Mouse (Mus musculus) kidney, postnatal 10 days (tissue): ENCODE results near the gene Alad.
A peak's percentile ranks its signal among the peaks of the same experiment; 100 is the strongest.

Experiments used
- DNase-seq: peaks from one replicate; pipeline ENCODE4 v3.0.0; 2021; ENCODE audit warnings: mixed read lengths

Alad gene

DNA sequence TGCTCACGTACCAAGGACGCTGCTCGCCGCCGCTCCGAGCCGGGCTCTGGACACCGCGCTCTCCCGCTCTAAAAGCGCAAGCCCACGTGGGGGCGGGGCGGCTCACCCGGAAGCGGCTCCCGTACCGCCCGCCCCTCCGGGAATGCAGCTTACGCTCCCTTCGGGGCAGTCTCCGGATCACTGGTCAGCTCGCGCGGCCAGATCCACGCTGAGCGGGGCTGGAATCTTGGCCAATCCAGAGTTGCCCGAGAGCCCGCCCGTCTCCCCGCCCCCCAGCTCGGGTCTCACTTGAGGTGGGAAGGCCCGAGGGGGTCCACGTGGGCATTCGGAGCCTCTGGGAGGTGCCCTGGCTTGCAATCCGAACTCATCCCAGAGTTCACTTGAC lies at the start of gene Alad:
TSS of gene Alad (minus strand) at position 70 of the 385 bp plus-strand sequence.
- DNase-seq, result peak; percentile 95

DNA sequence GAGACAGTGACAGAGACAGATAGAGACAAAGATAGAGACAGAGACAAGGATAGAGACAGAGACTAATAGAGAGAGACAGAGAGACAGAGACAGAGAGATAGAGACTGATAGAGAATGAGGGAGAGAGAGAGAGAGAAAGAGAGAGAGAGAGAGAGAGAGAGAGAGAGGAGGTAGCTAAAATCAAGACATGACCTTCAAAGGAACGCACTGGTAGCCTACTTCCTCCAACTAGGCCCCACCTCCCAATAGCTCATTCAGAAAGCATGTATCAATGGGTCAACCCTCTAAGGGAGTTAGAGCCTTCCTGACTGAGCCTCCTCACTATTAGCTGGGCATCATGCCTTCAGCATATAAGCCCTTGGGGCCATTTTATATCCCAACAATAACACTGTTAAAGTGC lies 48.6 kb upstream of the Alad start:
- DNase-seq, result no peak

DNA sequence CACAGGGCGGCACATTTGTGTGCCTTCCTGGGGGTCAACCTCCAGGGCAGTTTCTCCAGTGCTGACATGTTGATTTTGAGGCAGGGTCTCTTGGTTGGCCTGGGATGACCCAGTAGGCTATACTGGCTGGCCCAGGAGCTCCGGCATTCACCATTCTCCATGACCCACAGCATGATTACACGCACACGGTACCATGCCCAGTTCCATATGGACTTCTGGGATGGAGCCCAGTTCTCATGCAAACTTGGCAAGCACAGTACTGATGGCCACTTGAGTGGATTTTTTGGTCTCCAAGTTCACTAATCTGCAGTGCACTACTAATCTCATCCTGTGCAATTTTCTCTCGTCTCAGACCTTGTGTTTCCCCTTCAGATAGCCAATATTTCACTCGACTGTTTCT lies 48.0 kb upstream of the Alad start:
- DNase-seq, result no peak

DNA sequence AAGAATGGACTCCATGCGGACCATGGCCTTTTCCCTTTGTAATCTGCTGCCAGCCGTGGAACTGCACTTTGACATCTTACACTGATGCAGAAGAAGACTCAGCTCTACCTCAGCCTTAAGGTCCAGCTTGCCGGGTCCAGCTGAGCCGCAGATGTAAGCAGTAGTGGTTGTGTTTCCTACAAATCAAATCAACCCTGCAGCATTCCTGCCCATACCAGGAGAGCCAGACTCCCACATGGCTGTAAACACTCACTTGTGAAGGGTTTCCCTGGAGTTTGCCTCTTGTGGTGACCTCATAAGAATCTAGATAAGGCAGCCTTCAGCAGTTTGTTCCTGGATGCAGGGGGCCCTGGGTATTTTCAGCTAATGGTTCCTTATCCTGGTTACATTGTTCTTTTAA lies 46.8 kb upstream of the Alad start:
- DNase-seq, result no peak

DNA sequence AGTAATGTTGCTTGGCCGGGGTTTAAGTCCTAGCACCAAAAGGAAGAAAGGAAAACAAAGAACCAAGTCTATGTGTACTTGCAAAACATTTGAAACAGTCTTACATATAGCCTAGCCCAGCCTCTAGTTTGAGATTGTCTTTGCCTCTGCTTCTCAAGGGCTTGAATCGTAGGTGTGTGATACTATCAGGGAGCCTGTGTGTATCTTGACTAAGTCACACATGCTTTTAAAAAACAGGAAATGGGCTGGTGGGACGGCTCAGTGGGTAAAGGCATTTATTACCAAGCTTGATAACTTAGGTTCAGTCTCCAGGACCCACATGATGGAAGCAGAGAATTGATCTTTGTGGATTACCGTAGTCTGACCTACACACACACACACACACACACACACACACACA lies 42.3 kb upstream of the Alad start:
- DNase-seq, result no peak

DNA sequence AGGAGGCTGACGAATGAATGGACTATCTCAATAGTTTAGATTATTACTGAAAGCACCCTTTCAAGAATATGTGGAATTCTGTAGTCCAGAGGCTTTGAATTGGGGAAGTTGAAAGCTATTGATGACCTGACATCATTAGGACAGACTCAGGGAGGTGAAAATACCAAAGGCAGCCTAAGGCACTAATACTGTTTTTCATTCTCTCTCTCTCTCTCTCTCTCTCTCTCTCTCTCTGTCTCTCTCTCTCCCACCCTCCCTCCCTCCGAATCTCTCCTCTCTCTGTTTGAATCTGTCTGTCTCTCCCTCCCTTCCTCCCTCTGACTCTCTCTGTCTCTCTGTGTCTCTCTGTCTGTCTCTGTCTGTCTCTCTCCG lies 41.9 kb upstream of the Alad start:
- no peak for DNase-seq

DNA sequence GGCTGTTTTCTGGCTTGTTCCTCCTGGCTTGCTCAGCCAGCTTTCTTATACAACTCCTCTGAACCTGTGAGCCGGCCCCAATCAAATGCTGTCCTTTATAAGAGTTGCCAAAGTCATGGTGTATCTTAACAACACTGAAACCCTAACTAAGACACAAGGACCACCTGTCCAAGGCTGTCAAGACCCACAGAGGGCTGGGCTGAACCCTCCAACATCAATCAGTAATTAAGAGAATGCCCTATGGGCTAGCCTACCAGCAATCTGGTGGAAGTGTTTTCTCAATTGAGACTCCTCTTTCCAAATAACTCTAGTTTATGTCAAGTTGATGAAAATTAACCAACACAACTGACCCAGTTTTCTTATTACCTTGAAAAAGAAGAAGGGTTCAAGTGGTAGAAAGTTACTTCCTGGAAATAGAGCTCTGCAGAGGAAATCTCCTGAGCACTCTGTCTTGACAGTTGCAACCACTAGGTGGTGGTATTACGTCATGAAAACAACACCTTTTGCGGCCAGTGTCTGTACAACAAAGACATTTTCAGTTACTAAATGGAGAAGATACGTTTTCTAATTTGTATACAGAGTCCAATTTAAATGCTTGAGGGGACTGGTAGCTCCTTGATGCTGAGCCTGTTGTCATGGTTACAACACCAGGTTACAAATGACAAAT lies 41.4 kb upstream of the Alad start:
- DNase-seq, result peak; percentile 88

DNA sequence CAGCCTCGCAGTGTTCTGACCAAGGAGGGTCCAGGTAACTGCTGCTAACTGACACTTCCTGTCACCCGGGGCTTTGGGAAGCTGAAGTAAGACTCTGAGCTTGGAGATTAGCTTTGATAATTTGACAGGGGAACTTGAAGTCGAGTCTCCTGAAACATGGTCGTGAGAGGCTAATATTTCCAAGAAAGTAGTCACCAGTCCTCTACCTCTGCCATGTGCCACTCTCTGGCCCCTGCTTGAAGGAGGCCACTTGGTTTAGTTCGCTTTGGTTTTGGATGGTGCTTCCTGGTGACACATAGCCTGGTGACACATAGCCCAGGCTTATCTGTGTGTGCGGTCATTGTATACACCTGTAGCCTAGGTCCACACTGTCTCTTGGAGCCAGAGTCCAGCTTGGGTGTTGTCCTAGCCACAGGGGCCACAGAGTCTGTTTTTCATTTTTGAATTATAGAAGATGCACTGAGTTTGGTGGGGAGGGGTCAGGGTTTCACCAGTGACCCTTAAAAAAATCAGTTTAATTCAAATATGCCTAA lies 40.1 kb upstream of the Alad start, which contains the start of gene Rgs3:
TSS of gene Rgs3 (plus strand) at position 51 of the 533 bp plus-strand sequence.
- no peak for DNase-seq

DNA sequence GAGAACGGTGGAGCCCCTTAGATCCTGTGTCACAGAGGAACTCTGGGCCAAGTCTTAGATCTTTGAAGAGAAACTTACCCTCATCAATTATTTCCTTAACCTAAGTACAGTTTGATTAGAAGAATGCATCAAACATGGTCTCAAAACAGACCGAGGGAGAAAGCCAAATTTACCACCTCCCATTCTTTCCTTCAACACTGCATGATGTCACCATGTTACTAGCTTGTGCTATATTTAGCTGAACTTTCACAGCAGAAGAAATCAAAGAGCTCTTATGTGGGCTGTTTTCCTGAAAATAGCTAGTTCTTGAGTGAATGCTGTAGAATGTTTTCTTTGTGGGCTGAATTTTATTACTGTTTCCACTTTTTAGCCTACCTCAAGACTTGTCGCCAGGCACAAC lies 37.7 kb upstream of the Alad start:
- DNase-seq, result no peak

DNA sequence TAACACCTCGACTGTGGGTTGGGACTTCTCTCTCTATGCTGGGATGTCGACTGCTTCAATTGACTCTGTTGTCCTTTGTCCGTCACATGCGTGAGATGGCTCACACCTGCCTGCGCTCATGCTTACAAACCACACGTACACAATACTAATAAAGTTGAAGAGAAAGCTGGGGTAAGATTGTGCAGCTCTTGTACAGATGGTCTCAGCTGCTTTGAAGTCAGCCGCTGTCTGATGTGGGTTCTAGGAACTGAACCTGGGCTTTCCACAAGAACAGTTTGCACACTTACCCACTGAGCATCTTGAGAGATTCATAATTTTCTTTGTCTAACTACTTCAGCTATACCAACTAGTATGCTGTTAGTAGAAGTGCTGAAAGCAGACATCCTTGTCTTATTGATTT lies 32.2 kb upstream of the Alad start:
- no peak for DNase-seq

DNA sequence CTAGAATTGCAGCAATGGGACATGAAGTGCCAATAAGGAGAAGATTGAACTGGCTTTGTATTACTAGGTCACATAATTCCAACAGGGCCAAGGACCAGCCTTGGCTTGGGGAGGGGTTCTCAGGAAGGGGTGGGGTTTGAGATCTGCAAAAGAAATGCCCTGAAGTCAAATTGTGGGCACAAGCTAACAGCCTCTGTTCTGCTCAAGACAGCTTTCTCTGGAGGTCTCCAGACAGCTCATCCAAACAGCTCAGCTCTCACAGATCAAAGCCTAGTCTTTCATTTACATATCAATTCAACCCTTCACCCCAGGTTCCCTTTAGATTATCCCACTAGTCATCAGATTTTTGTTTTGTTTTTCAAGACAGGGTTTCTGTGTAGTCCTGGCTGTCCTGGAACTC lies 25.1 kb upstream of the Alad start:
- no peak for DNase-seq

DNA sequence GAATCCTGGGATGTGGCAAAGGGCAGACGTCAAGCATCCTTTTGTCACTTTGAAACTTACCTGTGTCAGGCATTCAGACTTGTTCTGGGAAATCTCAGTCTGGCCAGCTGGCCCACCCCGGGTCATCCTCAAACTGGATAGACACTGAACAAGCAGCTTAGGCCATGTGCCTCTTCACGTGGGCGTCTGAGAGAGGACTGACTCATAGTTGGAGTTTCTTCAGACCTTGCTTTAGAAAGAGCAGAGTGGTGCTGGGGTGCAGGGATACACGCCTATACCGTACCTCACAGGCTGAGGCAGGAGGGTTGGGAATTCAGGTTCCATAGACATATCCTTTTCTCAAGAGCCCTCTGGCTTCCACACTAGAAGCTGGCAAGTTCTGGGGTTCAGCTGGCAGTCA lies 24.1 kb upstream of the Alad start:
- DNase-seq, result no peak

DNA sequence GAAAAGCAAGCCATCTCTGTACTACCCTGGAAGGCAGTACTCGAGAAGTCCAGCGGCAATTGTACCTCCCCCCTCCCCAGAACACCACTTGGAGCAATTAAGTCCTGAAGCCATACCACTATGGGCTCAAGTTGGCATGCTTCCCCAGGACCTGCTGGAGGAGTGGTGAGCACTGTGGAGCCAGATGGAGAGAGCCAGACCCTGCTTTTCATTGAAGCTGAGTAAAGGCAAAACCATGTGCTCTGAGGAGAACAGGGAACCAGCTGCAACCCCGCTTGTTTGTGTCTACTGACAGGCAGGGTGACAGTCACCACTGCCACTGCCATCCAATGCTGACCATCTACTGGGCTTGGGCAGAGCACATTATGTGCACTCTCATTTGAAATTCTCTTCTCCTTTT lies 22.1 kb upstream of the Alad start:
- DNase-seq, result no peak

DNA sequence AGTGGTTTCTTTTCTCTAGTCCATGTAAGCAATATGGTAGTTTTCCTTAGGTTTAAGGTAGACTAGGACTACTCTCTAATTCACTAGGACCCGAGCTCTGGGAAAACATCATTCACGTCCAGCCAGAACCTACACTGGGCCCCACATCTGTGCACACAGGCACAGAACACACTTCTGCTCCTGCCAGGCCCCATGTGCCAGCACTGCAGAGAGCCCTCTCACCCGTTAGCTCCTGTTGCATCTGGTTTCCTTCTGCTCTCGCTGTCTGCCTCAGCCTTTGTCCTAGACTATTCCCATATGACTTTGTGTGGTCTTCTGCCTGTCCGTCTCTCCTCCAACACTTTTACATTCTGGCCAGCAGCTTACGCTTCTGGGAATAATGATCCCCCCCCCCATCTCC lies 14.0 kb upstream of the Alad start:
- DNase-seq, result no peak

DNA sequence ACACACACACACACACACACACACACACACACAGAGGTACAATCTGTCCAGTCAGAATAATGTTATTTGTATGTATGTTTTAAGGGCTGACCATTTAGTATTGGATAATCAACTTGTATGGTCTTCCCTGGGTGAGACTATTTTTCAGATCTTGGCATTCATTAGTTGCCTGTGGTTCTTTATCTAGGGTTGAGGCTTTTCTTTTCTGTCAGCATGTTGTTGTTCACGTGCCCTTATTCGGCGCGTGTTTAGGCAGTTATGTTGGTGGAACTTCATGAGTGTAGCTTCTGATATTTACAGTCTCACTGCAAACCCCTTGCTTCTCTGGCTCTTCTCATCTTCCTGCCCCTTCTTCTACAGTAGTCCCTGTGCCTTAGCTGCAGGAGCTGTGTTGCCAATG lies 7.9 kb upstream of the Alad start:
- no peak for DNase-seq

DNA sequence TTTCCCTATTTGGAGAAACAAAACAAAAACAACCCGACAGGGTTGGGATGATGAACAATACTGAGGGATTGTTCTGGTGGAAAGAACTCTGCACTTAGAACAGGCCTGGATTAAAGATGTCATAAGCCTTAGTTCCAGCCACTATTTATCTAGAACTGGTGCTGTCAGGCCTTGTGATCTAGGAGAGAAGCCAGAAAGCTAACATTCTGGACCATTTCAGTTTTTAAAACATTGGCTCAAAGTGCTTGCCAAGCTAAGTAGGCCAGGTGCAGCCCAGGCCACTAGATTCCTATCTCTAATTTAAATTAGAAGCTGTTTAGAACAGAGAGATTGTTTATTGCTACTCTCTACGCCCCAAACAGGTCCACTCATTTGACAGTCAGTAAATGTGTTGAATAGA lies 6.5 kb upstream of the Alad start:
- DNase-seq, result no peak

DNA sequence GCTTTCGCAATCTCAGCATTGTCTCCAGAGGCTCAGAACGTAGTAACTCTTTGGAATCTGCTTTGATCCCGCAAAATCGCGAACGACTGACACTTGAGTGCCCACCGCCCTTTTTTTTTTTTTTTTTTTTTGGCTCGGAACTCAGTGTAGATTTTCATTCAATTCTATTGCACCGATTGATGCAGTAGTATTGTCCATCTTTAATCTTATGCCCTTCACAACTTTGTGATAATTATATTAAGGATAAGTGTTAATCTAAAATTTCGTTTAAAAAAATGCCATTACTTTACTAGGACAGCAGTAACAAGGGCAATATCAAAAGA lies 5.7 kb upstream of the Alad start:
- no peak for DNase-seq

DNA sequence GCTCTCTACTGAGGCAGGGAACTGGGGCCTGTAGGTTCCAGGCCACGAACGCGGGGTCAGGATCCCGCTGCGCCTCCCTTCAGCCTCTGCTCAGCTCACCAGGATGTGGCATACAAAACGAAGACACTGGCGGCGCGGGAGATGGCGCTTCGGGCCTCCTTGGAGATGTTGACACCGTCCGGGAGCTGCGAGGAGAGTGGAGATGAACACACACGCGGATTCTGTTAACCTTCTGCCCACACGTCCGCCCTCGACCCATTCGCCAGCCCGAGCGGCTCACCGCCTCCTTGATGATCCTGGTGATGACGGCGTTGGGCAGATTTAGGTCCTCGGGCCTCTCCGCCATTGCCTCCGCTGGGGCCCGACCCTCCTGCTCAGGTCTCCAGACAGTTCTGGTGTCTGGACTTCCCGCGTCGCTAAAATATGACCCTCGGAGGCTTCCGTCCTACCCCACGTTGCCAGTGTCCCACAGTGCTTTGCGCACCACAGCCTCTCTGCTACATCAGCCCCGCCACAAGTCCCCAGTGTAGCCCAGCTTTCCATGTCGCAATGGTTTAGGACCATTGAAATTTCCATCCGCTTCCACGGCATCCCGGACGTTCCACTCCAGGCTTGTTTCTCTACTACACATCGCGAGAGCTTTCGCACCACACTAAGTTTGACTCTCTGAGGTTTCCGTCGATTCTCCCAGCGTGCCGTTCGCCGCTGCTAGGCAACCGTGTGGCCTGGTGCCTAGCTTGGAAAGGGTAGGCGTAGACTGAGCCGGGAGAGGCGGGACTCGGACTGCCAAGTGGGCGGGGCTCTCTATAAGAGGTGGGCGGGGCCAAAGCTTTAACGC lies 5.2 kb upstream of the Alad start, which contains the start of the genes Pole3 and 4933430I17Rik:
TSS of gene Pole3 (minus strand) at position 418 of the 838 bp plus-strand sequence.
TSS of gene 4933430I17Rik (plus strand) at position 719 of the 838 bp plus-strand sequence.
- DNase-seq, result peak; percentile 98

DNA sequence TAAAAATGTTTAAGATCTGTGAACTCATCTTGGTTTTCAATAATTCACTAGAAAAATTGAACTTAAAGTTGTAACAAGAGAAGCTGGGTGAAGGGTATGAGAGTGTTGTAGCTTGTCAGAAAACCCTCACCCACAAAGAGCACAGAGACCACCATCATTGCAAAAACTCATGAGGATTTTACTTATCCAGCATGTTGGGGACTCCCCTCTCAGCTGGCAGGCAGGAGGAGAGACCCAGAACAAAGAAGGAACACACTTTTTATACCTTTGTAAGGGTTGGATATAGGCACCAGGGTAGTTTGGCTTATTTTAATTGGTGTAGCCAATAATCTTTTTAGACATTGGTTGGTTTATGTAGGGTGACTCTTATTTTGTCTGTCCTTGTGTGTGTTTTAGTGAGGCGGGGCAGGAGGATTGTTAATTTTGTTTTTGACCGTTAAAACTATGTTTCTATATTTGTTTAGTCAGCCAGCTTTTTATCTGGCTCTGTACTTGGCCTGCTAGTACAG lies 1.2 kb upstream of the Alad start:
- no peak for DNase-seq

DNA sequence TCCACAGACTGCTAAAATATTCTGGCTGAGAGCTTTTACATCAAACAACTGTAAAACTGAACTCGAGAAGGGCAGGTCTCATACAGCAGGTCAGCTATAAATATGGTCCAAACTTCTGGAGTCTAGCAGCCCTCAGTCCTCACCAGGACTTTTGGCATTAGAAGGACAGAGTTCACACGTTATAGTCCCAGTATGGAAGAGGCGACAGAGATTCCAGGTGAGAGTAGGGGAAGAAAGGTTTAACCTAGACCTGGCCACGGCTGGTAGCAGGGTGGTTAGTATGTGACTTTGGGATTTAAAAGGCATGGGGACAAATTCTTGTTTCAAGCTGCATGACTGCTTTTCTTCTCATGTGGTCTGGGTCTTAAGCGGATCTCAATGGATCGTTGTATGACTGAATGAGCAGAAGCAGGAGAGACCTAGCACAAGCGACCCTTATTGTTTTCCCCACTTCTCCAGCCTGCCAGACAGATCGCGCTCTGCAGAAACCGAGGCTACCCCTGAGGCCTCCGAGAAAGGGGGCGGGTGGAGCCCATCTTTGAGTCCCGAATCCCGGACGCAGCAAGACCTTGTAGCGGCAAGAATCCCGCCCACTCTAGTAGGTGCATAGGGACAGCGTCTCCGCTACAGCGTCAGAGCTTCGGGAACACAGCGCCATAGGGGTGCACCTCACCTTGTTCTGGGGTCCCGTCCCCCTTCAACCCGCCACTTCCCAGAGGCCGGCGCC lies 433 bp downstream of the Alad start:
- no peak for DNase-seq

DNA sequence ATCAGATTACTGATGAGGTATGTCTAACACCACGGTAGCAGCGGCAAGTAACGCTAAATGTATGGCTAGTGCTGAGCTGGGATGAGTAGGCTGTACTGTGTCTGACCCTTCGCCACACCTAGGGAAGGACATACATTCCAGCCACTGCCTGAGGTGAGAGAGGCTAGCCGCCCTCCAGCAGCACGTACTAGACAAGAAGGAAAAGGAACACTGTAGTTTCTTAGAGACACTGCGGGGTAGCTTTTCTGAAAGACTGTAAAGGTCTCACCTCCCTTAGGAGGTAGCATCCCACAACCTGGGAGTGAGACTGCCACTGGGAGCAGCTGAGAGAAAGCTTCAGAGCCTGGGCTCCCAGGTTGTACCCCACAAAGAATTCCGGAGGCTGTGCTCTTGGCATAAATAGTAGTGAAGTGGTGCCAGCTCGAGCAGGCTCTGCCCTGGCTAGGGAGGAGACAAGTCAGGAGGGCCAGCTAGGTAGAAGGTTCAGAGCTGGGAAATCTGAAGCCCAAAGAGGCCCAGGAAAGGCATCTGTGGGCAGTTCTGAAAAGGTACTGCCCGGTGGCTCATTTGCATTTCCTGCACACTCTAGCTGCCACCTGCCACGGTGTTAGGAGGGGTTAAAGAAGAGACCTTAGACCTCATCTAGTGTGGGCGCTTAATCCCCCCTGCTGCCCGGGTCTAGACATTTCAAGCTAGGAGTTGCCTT lies 1.1 kb downstream of the Alad start:
- DNase-seq, result peak; percentile 57

DNA sequence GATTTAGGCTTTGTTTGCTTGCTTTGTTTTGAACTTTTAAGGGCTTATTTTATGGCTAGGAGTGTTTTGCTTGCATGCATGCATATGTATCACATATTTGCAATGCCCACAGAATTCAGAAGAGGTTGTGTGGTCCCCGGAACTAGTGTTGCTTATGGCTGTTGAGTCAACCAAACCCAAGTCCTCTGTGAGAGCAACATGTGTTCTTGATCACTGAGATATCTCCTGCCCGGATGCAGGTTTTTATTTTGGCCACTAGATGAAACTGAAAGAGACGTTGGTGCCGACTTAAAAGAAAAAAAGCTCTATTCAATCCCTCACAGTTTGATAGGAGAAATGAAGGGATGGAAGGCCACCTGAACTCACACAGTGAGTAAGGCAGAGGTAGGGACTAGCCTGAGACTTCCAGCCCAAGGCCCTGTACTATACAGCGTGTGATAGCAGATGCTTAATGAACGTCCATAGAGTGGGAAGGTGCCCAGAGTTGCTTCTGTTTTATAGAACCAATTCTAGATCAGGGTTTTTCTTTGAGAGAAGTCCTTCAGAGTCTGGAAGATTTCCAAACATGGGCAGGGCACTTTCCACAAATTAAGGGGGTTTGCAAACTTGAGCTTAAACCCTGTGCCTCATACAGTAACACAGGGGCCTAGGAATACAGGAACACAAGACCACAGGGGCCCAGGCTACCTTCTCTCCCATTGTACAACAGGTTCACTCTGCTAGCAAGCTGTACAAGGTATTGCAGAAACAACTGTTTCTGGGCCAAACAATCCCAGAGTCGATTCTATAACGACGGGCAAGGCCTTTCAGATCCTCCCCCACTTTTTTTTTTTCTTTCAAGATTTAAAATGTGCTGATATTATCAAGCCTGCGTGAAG lies 1.9 kb downstream of the Alad start:
- DNase-seq, result no peak
